Mouse (Mus musculus) left cerebral cortex, postnatal 14 days (tissue): ENCODE measurements around the gene Cnot8. TPM values are rescaled to one million over a fixed set of nuclear protein-coding genes. Genes with fewer than 3 reads are reported as not detected.
"Not testable (repeated sequence)": the region's sequence is repeated elsewhere in the genome, so short reads cannot be mapped to it uniquely, and the experiment has no call there.

Source experiments
- DNase-seq, 2 experiments: peaks; one replicate each; pipeline ENCODE4 v3.0.0; 2021 to 2022; ENCODE audit warnings: low spot score in 2 of 2, mixed read lengths in 1 of 2
- intact Hi-C: fragments of 180-260 bp; cut with DNase I; formaldehyde crosslinking; loops from one replicate; pipeline ENCODE4 v1.15.1; 2025
- long read RNA-seq, 2 experiments: library from polyadenylated mRNA; stranded (forward); transcript quantifications; one replicate each; pipeline ENCODE4 v2.0.0; 2021
- total RNA-seq, 2 experiments: library from RNA; stranded (reverse); gene quantifications; 2 replicates each; pipeline ENCODE4 v1.2.3; 2021

Cnot8 gene
- 10 to 100 TPM; 52.1 to 54.3 TPM for total RNA-seq
- long read RNA-seq, experiment 1, transcript Cnot8-201 (7 exons, 2,035 nt), result major isoform, 79 of 101 reads
- long read RNA-seq, experiment 1, partial matches to known transcripts, result 12 of 101 reads
- long read RNA-seq, experiment 1, other reads (novel, unspliced or antisense), result 10 of 101 reads
- long read RNA-seq, experiment 2, transcript Cnot8-201 (7 exons, 2,035 nt), result major isoform, 85 of 111 reads
- long read RNA-seq, experiment 2, partial matches to known transcripts, result 15 of 111 reads
- long read RNA-seq, experiment 2, other reads (novel, unspliced or antisense), result 10 of 111 reads

GRCm38 (mm10) chr11:58103697-58104306 lies at the start of gene Cnot8:
Gene Cnot8 (plus strand): TSS chr11:58104153.
- intact Hi-C loops, result loop anchor here (5.0 kb wide), 1 partner anchor 97 kb away; the partner anchor contains the start of gene Larp1

GRCm38 (mm10) chr11:58057455-58057854 lies 46.5 kb upstream of the Cnot8 start:
- peak; percentile 70 to 74 for DNase-seq
- intact Hi-C loops, result loop anchor here (2.0 to 5.0 kb wide), 2 partner anchors 40 to 107 kb away; no protein-coding TSS in a partner anchor

More at GRCm38 (mm10) chr11:58103697-58104306, at the start of gene Cnot8:
- peak; percentile 99 for DNase-seq

DNA sequence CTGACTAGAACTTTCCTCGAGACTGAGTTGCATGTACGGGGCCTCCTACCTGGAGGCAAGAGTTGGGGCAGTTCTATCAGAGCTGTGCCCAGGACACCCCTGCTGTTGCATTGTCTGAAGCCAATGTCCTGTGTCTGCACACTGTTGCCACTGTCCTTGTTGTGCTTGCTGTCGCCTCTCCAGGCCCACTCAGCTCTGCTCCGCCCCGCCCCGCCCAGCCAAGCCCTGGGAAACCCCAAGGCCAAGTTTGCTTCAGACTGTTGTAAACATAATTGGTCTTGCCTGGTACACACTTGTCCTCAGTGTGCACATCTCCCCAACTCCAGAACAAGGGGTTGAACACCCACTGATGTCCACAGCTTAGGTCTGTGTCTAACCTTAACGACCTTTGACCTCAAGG lies 44.2 kb upstream of the Cnot8 start:
- intact Hi-C loops, result loop anchor here (5.0 kb wide), 1 partner anchor 42 kb away; no protein-coding TSS in a partner anchor
- not testable (repeated sequence) for DNase-seq

DNA sequence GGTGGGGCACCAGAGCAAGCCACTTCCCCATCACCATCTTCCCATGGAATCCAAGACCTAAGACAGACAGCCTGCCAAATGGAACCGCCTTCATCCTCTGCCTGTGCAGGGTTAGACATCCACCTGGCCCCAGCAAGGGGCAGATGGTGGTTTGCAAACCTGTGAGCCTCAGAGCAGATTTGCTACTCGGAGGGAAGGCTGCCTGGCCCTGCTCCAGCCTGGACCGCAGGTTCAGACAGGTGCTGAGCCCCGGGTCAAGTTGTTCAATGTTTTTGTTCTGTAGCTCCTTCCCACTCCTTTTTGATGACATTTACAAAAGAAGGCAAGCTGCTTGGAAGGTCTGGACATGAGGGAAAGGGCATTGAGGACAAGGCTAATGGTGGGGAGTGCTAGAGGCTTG lies 42.7 kb upstream of the Cnot8 start:
- DNase-seq, intact Hi-C loops: not testable (repeated sequence)

DNA sequence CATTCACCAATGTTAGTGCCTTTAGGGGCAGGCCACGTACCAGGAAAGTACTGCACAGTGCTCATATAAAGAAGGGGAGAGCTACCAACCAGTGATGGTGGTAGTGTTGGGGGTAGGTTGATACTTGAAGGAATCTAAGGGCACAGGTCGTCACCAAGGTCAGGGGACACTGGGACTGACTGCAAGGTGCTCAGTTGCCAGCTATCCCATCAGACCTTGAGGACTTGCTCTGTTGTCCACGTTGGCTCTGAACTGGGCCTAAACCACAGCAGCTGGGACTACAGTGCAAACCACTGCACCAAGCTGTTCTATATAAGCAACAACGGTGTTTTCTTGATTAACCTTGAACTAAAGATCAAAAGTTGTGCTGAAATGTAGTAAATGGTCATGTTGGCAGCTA lies 41.4 kb upstream of the Cnot8 start:
- no peak for DNase-seq
- intact Hi-C loops, result no loop called here

DNA sequence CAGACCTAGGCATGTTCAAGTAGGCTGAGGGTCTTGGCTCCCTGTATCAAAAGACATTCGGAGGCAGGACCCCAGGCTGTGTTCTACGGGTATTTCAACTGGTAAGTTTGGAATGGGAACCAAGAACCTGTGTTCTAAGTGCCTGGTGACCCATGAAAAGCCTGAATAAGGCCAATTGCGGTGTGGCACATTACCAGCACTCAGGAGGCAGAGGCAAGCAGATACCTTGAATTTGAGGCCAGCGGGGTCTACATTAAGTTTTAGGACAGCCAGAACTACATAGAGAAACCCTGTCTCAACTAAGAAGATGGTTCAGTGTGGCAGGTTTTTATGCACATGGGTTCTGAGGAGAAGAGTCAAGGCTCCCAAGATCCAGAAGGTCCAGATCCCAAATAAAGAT lies 38.9 kb upstream of the Cnot8 start:
- intact Hi-C loops, result no loop called here
- no peak for DNase-seq

DNA sequence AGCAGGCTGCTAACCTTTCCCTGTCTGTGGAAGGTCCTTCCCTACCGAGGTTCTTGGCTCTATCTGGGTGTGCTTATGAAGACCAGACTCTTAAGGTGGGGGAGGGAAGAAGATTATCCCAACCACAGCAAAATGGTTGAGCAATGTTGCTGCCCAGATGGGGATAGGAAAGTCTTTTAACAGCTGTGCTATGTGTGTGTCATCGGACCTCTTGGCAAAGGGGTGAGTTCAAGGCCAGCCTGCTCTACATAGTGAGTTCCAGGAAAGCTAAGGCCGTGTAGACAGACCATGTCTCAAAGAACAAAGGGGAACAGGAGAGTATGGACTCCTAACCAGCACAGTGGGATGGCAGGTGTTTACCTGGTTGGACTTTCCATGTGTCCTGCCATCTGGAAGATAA lies 31.0 kb upstream of the Cnot8 start:
- no peak for DNase-seq
- intact Hi-C loops, result no loop called here

DNA sequence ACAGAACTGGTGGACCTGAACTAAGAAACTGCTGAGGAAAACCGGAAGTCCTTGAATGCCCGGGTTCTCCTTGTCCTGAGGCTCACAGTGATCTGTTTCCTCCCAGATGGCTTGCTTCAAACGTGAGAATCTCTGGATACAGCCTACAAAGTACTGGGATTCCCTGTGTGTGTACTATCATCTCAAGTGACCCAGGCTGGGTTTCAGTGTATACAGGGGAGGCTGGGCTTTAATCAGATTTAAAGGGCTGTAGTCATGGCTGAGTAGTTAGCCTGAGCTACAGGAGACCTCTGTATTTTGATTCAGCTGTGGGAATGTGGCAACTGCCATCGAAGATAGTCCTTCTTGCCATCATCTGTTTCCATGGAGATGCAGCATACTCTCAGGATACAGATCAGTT lies 26.7 kb upstream of the Cnot8 start:
- intact Hi-C loops, result no loop called here
- no peak for DNase-seq

DNA sequence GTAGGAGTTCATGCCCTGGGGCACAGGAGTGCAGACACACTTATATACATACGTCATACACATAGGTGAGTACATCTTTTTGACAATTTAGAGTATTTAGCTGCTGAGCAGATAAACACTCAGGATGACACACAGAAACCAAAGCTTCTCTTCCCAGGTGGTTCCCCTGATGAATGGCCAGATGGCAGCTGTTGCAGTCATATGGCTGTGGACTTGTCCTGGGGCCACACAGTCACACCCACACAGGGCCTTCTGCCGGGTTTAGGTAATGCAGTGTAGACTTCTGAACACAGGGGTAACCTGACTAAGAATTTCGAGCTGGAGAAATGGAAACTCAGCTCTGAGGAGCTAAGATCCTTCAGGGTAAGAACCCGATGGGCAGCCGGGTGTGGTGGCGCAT lies 22.2 kb upstream of the Cnot8 start:
- no peak for DNase-seq
- intact Hi-C loops, result no loop called here

GRCm38 (mm10) chr11:58092541-58092940 lies 11.4 kb upstream of the Cnot8 start:
- no peak for DNase-seq
- intact Hi-C loops, result no loop called here

DNA sequence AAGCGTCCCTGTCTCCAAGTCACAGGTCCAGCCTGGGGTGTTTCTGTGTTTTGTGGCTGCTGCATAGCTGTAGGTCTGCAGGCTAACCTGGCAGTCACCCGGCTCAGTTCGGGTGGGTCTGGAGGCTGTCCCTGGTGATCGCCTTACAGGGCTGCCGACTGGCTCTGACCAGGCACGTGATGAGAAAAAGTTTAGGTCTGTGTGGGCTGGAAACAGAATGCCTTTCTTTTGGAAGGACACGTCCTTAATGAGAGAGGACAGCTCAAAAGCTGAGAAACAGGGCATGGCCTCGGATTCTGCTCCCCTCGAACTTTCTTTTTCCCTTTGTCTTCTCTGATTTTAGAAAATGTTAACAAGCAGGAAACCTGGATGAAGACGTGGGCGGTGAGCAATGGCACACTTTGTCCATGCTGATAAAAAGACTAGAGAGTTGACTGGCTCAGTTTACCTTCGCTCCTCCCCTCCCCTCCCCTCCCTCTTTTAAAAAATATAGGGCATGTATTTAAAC lies 10.9 kb upstream of the Cnot8 start, which contains the start of gene Gm12248:
Gene Gm12248 (minus strand): TSS at position 114 of the 508 bp plus-strand sequence.
- DNase-seq, result no peak
- intact Hi-C loops, result no loop called here

- intact Hi-C loops, result no loop called here
- no peak for DNase-seq
These were observed 9.2 kb upstream of the Cnot8 start for GRCm38 (mm10) chr11:58094766-58095165.

DNA sequence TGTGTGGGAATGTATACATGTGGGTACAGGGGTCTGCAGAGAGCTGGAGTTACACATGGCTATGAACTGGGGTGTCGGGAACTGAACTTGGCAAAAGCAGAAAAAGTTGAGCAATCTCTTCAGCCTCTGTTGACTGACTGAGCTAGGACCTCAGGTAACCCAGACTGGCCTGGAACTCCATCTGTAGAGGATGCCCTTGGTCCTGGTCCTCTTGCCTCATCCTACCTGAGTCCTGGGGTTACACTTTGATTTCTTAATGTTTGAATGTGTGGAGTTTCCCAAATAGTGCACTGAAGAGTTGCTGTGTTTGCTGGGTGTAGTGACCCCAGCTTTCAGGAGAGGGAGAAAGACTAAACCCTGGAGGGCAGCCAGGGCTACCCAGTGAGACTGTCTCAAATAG lies 8.4 kb upstream of the Cnot8 start:
- DNase-seq, result no peak
- intact Hi-C loops, result no loop called here

DNA sequence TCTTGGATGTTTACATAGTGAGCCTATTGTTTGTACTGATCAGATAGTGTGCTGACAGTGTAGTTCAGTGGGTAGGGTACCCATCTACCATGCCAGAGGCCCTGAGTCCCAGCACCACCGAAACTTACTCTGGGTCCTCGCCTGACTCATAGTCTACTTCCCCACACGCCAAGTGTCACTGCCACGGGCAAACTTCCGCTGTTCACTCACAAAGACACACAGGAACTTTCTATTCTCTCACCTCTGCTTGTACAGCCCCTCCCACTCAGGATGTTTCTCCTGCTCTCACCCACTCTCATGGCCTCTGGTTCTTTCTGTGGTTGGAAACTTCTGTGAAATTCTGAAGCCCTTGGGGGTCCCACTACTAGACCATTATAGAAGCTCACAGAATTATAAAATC lies 7.8 kb upstream of the Cnot8 start:
- intact Hi-C loops, result no loop called here
- DNase-seq, result no peak

DNA sequence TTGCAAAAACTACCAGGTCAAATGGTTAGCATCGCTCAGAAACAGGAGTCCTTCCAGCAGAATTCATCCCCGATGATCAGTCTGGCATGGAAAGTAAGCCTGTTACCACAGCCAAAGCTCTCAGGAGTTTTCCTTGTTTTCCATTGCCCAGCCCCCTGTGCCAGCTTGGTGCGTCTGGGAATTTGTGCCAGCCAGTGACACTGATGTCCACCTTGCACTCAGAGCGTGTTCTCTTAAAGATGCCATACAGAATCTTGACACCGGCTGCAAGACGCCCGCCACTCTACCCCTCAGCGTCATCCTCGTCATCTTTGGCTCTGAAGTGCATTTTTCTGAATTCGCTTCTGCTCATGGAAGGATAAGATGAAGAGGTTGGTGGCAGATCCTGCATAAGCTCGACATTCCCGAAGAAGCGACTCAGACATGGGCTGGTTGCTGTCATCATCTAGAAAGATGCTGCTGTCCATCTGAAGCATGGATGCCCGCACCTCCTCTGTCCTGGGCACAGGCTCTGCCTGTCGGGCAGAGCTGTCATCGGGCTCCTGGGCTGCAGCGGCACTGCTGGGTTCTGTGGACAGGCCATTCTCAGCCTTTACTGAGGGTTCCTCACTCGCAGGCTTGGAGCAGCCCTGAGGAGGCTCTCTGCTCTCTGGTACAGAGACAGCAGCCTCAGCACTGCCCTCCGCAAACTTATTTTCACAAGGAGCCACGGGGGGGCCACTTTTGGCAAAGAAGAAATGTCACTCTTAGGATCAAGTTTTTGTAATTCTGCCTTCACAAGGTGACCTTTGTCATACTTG lies 6.9 kb upstream of the Cnot8 start:
- intact Hi-C loops, result no loop called here

GRCm38 (mm10) chr11:58097621-58098365 lies 6.2 kb upstream of the Cnot8 start:
- intact Hi-C loops, result no loop called here
- DNase-seq, result no peak

More for the DNA sequence above, 6.9 kb upstream of the Cnot8 start:
- no peak for DNase-seq

GRCm38 (mm10) chr11:58098366-58098720 lies 5.6 kb upstream of the Cnot8 start:
- DNase-seq, intact Hi-C loops: not testable (repeated sequence)

- intact Hi-C loops, result loop anchor here (5.0 kb wide), 1 partner anchor 93 kb away; the partner anchor contains the start of gene Larp1
- DNase-seq, result no peak
These were observed 3.9 kb upstream of the Cnot8 start for GRCm38 (mm10) chr11:58100006-58100405.

DNA sequence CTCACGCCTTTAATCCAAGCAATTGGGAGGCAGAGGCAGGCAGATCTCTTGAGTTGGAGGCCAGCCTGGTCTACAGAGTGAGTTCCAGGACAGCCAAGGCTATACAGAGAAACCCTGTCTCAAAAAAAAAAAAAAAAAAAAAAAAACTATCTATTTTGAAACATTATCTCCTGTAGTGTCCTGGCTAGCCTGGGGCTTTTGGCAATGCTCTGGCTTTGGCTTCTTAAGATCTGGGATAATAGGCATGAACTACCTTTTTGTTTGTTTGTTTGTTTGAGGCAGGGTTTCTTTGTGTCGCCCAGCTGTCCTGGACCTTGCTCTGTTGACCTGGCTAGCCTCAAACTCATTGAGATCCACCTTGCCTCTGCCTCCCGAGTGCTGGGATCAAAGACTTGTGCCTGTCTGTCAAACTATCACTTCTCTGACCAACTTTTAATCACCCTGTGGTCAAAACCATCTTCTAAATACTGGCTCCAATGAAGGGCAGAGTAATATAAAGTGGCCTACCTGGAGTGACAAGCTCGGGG lies 2.7 kb upstream of the Cnot8 start:
- intact Hi-C loops, result loop anchor here (5.0 kb wide), 1 partner anchor 94 kb away; the partner anchor contains the start of gene Larp1
- no peak for DNase-seq
